Mouse (Mus musculus) CH12.LX (cell line): ENCODE measurements around the gene Tspan4. TPM values are rescaled to one million over a fixed set of nuclear protein-coding genes. Genes with fewer than 3 reads are reported as not detected.

Experiments
- DNase-seq: peaks from one replicate; pipeline ENCODE4 v3.0.0-alpha.2; 2013; ENCODE audit errors: extremely low read depth
- H3K27ac ChIP-seq: 2 replicates; pipeline ENCODE4 v1.5.1; 2012; ENCODE audit warnings: low read depth, mild to moderate bottlenecking, control low read depth, moderate library complexity; ENCODE audit not compliant: insufficient read depth
- H3K27me3 ChIP-seq: replicated peaks from 2 replicates; pipeline ENCODE3; 2012; ENCODE audit warnings: inconsistent platforms
- H3K36me3 ChIP-seq, 2 experiments: replicated peaks in 1 of 2; 2 replicates each; pipeline versions ENCODE3 to v1.6.1; 2012; ENCODE audit warnings: inconsistent platforms in 1 of 2, low read length in 1 of 2, mild to moderate bottlenecking in 1 of 2, mixed read lengths in 1 of 2, moderate library complexity in 1 of 2; ENCODE audit not compliant: control insufficient read depth in 1 of 2, insufficient read depth in 1 of 2
- H3K4me1 ChIP-seq, 2 experiments: 2 replicates each; pipeline ENCODE4 v1.6.1; 2012; ENCODE audit warnings: inconsistent platforms in 1 of 2, moderate library complexity in 1 of 2; ENCODE audit not compliant: insufficient read depth in 2 of 2, control insufficient read depth in 1 of 2
- H3K4me2 ChIP-seq: 2 replicates; pipeline ENCODE4 v1.6.1; 2012; ENCODE audit warnings: low read depth, mild to moderate bottlenecking, control low read depth; ENCODE audit not compliant: poor library complexity, insufficient read depth, severe bottlenecking
- H3K4me3 ChIP-seq, 3 experiments: fragments of 150-350 bp in 1 of 3; sonication (generic) in 1 of 3; replicated peaks in 1 of 3; 2 replicates each; pipeline versions ENCODE3 to v1.5.1; 2011 to 2012; ENCODE audit warnings: low read depth in 2 of 3, low read length in 2 of 3, mild to moderate bottlenecking in 2 of 3, moderate library complexity in 2 of 3, control low read depth in 1 of 3, improper control_type of control experiment in 1 of 3, inconsistent platforms in 1 of 3, mixed read lengths in 1 of 3; ENCODE audit not compliant: poor library complexity in 1 of 3
- H3K79me2 ChIP-seq: replicated peaks from 2 replicates; pipeline ENCODE4 v1.6.1; 2012; ENCODE audit warnings: mild to moderate bottlenecking, moderate library complexity; ENCODE audit not compliant: control insufficient read depth, poor library complexity, insufficient read depth, severe bottlenecking; ENCODE audit errors: extremely low read depth
- H3K9ac ChIP-seq: 2 replicates; pipeline ENCODE4 v1.6.1; 2012; ENCODE audit warnings: low read depth, mild to moderate bottlenecking, control low read depth, moderate library complexity; ENCODE audit not compliant: insufficient read depth
- H3K9me3 ChIP-seq: replicated peaks from 2 replicates; pipeline ENCODE3; 2012; ENCODE audit warnings: low read length, inconsistent platforms, mixed read lengths
- CTCF ChIP-seq, 2 experiments: IDR thresholded peaks in 1 of 2; conservative IDR thresholded peaks in 1 of 2; 2 replicates each; pipeline ENCODE4 v1.5.1; 2011 to 2012; ENCODE audit warnings: low read depth in 2 of 2, low read length in 2 of 2, improper control_type of control experiment in 1 of 2, inconsistent platforms in 1 of 2, mild to moderate bottlenecking in 1 of 2, moderate library complexity in 1 of 2
- EP300 ChIP-seq: IDR thresholded peaks from 2 replicates; pipeline ENCODE4 v1.6.1; 2011; ENCODE audit warnings: low read length, improper control_type of control experiment
- HCFC1 ChIP-seq: IDR thresholded peaks from 2 replicates; pipeline ENCODE4 v1.6.1; 2012; ENCODE audit warnings: low read depth, mild to moderate bottlenecking, inconsistent platforms, low read length, improper control_type of control experiment
- IRF4 ChIP-seq: IDR thresholded peaks from 2 replicates; pipeline ENCODE4 v1.6.1; 2014; ENCODE audit warnings: low read depth, mild to moderate bottlenecking, inconsistent platforms, low read length, improper control_type of control experiment
- KAT2A ChIP-seq: IDR thresholded peaks from 2 replicates; pipeline ENCODE4 v1.6.1; 2012; ENCODE audit warnings: low read length, improper control_type of control experiment, inconsistent platforms; ENCODE audit not compliant: insufficient replicate concordance
- MAX ChIP-seq: IDR thresholded peaks from 2 replicates; pipeline ENCODE4 v1.6.1; 2011; ENCODE audit warnings: low read length, improper control_type of control experiment
- MAZ ChIP-seq: IDR thresholded peaks from 2 replicates; pipeline ENCODE4 v1.6.1; 2012; ENCODE audit warnings: low read depth, mild to moderate bottlenecking, inconsistent platforms, low read length, improper control_type of control experiment, moderate library complexity
- MYC ChIP-seq: IDR thresholded peaks from 2 replicates; pipeline ENCODE4 v1.6.1; 2011; ENCODE audit warnings: low read depth, mild to moderate bottlenecking, improper control_type of control experiment, low read length
- SMC3 ChIP-seq: IDR thresholded peaks from 2 replicates; pipeline ENCODE4 v1.6.1; 2011; ENCODE audit warnings: low read depth, low read length, improper control_type of control experiment
- USF2 ChIP-seq: conservative IDR thresholded peaks from 2 replicates; pipeline ENCODE4 v1.6.1; 2011; ENCODE audit warnings: low read depth, low read length, improper control_type of control experiment
- ZNF384 ChIP-seq: IDR thresholded peaks from 2 replicates; pipeline ENCODE4 v1.6.1; 2012; ENCODE audit warnings: low read depth, low read length, improper control_type of control experiment, inconsistent platforms
- dilution Hi-C: fragments of 300-500 bp; cut with MboI; formaldehyde crosslinking; loops from 2 replicates; pipeline ENCODE4 v1.14.3; 2020; ENCODE audit warnings: low sequenced_read_pairs; ENCODE audit not compliant: extremely low pct_unique_long_range_greater_than_20kb, extremely low pct_ligation_motif_present
- in situ Hi-C: fragments of 300-500 bp; cut with MboI; formaldehyde crosslinking; loops from 3 replicates; pipeline ENCODE4 v1.14.3; 2019; ENCODE audit warnings: low sequenced_read_pairs, low pct_ligation_motif_present, low pct_unique_long_range_greater_than_20kb, mixed read lengths
- polyA plus RNA-seq: library from polyadenylated mRNA; unstranded; fragments of >175 nt; gene quantifications from 2 replicates; pipeline ENCODE4 v1.2.1, GENCODE M21; 2012; ENCODE audit warnings: low read depth; ENCODE audit not compliant: insufficient read length
- total RNA-seq, 2 experiments: library from RNA; depleted of rRNA; stranded (reverse); fragments of 300-350 nt in 1 of 2; fragments of >200 nt in 1 of 2; gene quantifications; 2 replicates each; pipeline ENCODE4 v1.2.3; 2012 to 2014

Gene Tspan4
- total and polyA plus RNA-seq, 3 experiments = 21.2 to 28.9 (median 28.4) TPM

DNA sequence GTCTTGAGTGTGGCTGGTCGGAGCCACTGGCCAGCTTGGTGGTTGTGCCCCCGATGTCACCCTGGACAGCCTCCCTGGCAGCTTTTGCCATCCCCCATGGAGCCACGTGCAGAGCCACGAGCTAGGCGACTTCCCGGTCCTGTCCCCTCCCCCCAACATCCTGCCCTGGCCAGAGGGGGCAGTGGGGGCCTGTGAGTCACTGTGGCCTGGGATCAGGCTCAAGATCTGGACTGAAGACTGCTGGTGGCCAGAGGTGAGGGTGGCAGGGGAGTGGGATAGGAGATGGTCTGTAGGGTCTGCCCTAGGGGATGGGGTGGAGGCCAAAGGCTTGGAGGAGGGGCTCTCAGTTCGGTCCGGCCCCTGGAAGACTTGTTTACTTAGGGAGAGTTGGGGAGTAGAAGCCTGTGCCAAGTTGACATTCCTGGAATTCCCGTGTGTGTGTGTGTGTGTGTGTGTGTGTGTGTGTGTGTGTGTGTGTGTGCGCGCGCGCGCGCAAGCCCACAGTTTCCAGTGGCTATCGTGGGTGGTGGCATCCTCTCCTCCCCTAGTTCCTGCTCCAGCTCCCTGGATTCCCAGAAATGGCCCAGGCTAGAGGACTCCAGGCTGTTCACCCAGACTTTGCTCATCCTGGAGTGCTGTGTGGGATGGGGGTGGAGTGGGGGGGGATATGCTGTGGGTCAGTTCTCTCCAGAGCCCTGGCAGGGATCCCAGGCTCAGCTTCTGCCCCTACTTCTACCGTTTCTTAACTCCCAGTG is 1.4 kb downstream of the Tspan4 start (continued):
- peak; percentile 96 for TF ChIP-seq MYC
- TF ChIP-seq ZNF384 = no peak
- no peak for TF ChIP-seq IRF4
- TF ChIP-seq SMC3 = no peak
- 0 out of 4 replicates have a peak, but pooled peaks of 1 of the 2 experiments have one; percentile 6 for TF ChIP-seq CTCF (conservative IDR thresholded peaks at IDR 0.05 in 1 of 2, IDR thresholded peaks at IDR 0.05 in 1 of 2; ENCODE audit: low read depth in 2 of 2, low read length in 2 of 2)
- TF ChIP-seq HCFC1 = no peak
- TF ChIP-seq KAT2A = no peak
- TF ChIP-seq USF2 = no peak

- in situ Hi-C loops (no loop called here), dilution Hi-C loops (no loop called here)
- H3K4me2 ChIP-seq = peak overlapping the region; percentile 53; the same call in 1 of the 2 replicates
- peaks cover 8 to 17% of the 10 kb centered on the region in 2 experiments for H3K36me3 ChIP-seq
- no peak overlapping the region for H3K9ac ChIP-seq
- H3K79me2 ChIP-seq = peaks cover 22% of the 10 kb centered on the region
- peaks cover 9% of the 10 kb centered on the region for H3K27me3 ChIP-seq
- H3K4me3 ChIP-seq = peak overlapping the region in 2 of 3 experiments; percentile 89 to 96
- peak in 1 of 2 experiments; percentile 24; a peak in 1 of 4 replicates for TF ChIP-seq CTCF (conservative IDR thresholded peaks at IDR 0.05 in 1 of 2, IDR thresholded peaks at IDR 0.05 in 1 of 2; ENCODE audit: low read depth in 2 of 2, low read length in 2 of 2)
- TF ChIP-seq MAX = no peak
- H3K9me3 ChIP-seq = no peaks in the 10 kb centered on the region
- no peak for DNase-seq
- no peak overlapping the region for H3K27ac ChIP-seq
- H3K4me1 ChIP-seq = peaks cover 16 to 51% of the 10 kb centered on the region in 2 experiments
Observed at GRCm38 (mm10) chr7:141476981-141477370, 1.9 kb downstream of the Tspan4 start.

DNA sequence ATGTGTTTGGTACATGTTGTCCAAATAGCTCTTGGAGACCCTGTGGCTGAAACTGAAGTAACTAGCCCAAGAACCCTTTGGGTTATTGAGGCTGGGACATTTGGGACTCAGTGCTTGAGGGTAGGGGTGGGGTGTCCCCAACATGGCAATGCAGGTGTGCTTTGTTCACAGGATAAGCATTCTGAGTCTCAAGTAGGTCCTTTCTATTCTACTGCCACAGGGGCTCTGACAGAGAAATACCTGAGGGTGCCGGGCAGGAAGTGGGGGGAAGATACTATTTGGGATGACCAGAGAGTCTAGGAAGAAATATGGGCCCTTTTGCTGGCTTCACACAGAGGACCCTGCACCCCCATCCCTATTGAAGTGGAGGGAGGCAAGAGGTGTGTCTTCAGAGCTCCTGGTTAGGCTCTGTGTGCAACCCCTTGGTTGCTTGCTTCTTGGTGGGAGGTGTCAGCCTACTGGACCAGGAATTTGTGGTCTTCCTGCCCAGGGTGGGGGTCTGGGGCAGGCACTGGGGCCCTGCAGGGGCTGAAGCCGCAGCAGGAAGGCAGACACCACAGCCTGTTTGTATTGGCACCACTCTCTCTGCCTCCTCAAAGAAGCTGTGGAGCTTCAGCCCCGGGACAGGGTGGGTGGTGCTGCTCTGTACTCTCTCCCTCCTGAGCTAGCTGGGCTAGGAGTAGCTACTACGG is 2.7 kb downstream of the Tspan4 start:
- Histone ChIP-seq H3K9me3 (no peaks in the 10 kb centered on the region), H3K4me1 (peaks cover 19 to 49% of the 10 kb centered on the region in 2 experiments), H3K4me3 (no peak overlapping the region), H3K27me3 (peaks cover 9% of the 10 kb centered on the region), H3K4me2 (no peak overlapping the region), H3K9ac (no peak overlapping the region), H3K79me2 (peaks cover 19% of the 10 kb centered on the region), H3K36me3 (peaks cover 2 to 17% of the 10 kb centered on the region in 2 experiments), H3K27ac (no peak overlapping the region)
- in situ Hi-C loops (no loop called here), dilution Hi-C loops (no loop called here)
- no peak for TF ChIP-seq EP300
- TF ChIP-seq USF2 = no peak
- no peak for TF ChIP-seq MAZ
- no peak for TF ChIP-seq SMC3
- DNase-seq = no peak
